Mouse (Mus musculus): ENCODE measurements around the gene Larp6.

The Larp6 gene

GRCm38 (mm10) chr9:60756866-60757740 lies 44.3 kb downstream of the Larp6 start:
- DNase-seq (ENCODE audit: extremely low read depth, insufficient read length, low spot score) = no peak

DNA sequence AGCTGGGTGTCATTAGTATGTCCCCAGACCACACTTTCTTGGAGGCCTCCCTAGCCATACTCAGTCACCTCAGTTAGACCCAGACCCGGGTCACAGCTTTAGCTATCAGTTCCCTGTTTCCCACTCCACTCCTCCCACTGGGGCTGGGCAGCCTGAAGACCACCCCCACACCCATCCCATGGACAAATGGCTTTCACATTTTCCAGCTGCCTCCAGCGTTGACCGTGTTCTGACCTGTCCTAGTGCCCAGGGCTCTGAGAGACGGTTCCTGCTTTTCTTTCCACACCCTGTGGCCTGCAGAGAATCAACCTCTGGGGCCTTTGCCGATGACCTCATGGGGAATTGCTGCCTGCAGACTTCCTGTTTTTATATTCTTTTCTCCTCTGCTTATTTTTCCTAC lies 45.0 kb downstream of the Larp6 start:
- DNase-seq (ENCODE audit: extremely low read depth, insufficient read length, low spot score) = no peak

DNA sequence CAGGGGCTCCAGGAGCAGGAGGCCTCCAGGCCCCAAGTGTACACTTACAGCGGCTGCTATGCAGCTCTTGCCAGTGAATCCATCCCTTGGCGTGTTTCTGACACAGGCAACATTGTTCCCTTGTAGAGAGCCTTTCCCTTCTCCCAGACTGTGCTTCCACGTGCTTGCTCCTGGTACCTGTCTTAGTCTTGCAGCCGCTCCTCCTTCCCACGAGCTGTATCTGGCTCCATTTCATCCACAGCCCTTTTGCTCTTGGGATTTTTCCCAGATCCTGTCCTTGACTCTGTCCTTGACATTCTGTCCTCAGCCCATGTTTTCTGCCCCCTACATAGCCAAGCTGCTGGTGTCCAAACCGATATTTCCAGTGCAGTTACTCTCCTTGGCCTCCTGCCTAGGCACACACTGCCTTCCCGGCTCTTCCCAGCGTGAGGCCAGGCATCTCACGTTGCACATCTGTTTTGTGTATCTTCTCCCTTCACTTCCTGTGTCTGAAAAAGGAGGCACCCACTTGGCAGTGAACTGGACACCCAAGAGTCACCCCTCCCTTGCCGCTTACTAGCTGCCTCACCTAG lies 46.7 kb downstream of the Larp6 start:
- DNase-seq (ENCODE audit: extremely low read depth, insufficient read length, low spot score) = no peak

DNA sequence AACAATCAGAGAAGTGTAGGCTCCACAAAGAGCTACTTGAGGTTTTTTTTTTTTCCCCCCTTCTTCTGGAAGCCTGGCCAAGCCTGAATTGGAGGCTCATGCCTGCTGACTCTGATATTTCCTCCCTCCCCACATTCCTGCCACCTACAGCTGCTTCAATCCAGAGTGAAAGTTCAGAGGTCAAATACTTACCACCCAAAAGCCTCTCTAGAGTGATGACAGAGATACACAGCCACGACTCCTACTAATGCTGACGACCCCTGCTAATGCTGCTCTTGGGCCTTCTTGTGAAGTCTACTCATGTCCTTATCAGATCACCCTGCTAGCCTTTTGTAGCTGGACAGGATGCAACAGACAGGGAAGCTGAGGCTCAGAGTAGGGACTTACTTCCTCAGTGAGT lies 52.4 kb downstream of the Larp6 start:
- DNase-seq (ENCODE audit: extremely low read depth, insufficient read length, low spot score) = no peak

- no peak for DNase-seq (ENCODE audit: extremely low read depth, insufficient read length, low spot score)
Observed at GRCm38 (mm10) chr9:60768393-60768792, 55.6 kb downstream of the Larp6 start.

- DNase-seq (ENCODE audit: extremely low read depth, insufficient read length, low spot score) = no peak
Observed at GRCm38 (mm10) chr9:60769711-60770111, 56.9 kb downstream of the Larp6 start.

- no peak for DNase-seq (ENCODE audit: extremely low read depth, insufficient read length, low spot score)
Observed at GRCm38 (mm10) chr9:60773713-60774112, 60.9 kb downstream of the Larp6 start.

DNA sequence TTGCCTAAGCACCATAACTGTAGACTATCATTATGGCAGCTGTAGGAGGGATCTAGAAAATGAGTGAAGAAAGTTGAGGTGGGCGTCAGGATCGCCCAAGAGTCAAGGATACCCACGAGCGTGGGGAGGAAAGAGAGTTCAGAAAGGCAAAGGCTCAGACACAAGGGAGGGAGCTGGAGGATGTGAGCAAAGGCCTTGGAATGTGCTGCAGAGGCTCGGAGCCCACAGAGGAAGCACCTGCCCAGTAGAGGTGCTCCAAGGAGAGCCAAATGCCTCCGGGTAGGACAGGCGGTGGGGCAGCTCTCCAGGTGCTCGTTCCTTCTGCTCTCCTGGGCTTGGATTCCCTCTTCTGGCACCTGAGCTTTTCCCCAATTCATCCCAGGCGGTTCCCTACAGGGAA lies 64.1 kb downstream of the Larp6 start:
- DNase-seq (ENCODE audit: extremely low read depth, insufficient read length, low spot score) = peak; percentile 50

GRCm38 (mm10) chr9:60782057-60782789 lies 69.4 kb downstream of the Larp6 start:
- DNase-seq (ENCODE audit: extremely low read depth, insufficient read length, low spot score) = no peak

- no peak for DNase-seq (ENCODE audit: extremely low read depth, insufficient read length, low spot score)
Observed at GRCm38 (mm10) chr9:60785069-60785468, 72.3 kb downstream of the Larp6 start.

GRCm38 (mm10) chr9:60787517-60788110 lies 74.8 kb downstream of the Larp6 start:
- DNase-seq (ENCODE audit: extremely low read depth, insufficient read length, low spot score) = no peak
